Mouse (Mus musculus) limb, embryonic 11.5 days (tissue): ENCODE data around the gene Bid. TPM values are rescaled to one million over a fixed set of nuclear protein-coding genes. Genes with fewer than 3 reads are reported as not detected.
"Not testable (repeated sequence)": the region's sequence is repeated elsewhere in the genome, so short reads cannot be mapped to it uniquely, and the experiment has no call there.

Experiments
- ATAC-seq: fragments of 200-750 bp; cut with Nextera tagmentation; 2 replicates; pipeline ENCODE4 v1.8.0; 2017; ENCODE audit warnings: low read depth; ENCODE audit not compliant: insufficient number of reproducible peaks, low FRiP score, low TSS enrichment
- DNase-seq: peaks from one replicate; pipeline ENCODE4 v3.0.0-alpha.2; 2015; ENCODE audit warnings: low spot score
- H3K27ac ChIP-seq: fragments of 300-500 bp; sonication (generic); replicated peaks from 2 replicates; pipeline ENCODE4 v1.5.1; 2014; ENCODE audit warnings: low read depth, mild to moderate bottlenecking, low read length
- H3K27me3 ChIP-seq: fragments of 300-500 bp; sonication (generic); 2 replicates; pipeline ENCODE4 v1.6.1; 2014; ENCODE audit warnings: mild to moderate bottlenecking, low read length, mixed read lengths; ENCODE audit not compliant: control insufficient read depth, insufficient read depth
- H3K36me3 ChIP-seq: fragments of 300-500 bp; sonication (generic); 2 replicates; pipeline ENCODE4 v1.6.1; 2014; ENCODE audit warnings: mild to moderate bottlenecking, low read length, moderate library complexity, mixed read lengths; ENCODE audit not compliant: control insufficient read depth, insufficient read depth
- H3K4me1 ChIP-seq: fragments of 300-500 bp; sonication (generic); 2 replicates; pipeline ENCODE4 v1.6.1; 2014; ENCODE audit warnings: low read length, mixed read lengths; ENCODE audit not compliant: control insufficient read depth, insufficient read depth
- H3K4me2 ChIP-seq: fragments of 300-500 bp; sonication (generic); 2 replicates; pipeline ENCODE4 v1.6.1; 2014; ENCODE audit warnings: low read depth, mild to moderate bottlenecking, moderate library complexity; ENCODE audit not compliant: severe bottlenecking
- H3K4me3 ChIP-seq: fragments of 300-500 bp; sonication (generic); 2 replicates; pipeline ENCODE4 v1.5.1; 2014; ENCODE audit warnings: low read depth, low read length
- H3K9ac ChIP-seq: fragments of 300-500 bp; sonication (generic); 2 replicates; pipeline ENCODE4 v1.6.1; 2014; ENCODE audit warnings: mild to moderate bottlenecking, low read length
- H3K9me3 ChIP-seq: fragments of 300-500 bp; sonication (generic); 2 replicates; pipeline ENCODE4 v1.6.1; 2016; ENCODE audit warnings: low read length; ENCODE audit not compliant: control insufficient read depth
- WGBS: fragments of 180-500 bp; shearing (Covaris S2); extraction: QIAGEN DNeasy Blood & Tissue Kit; methylation state at CpG from one replicate; pipeline ENCODE4 v1.1.7; 2014; 5-methylcytosine and 5-hydroxymethylcytosine counted together
- polyA plus RNA-seq: library from polyadenylated mRNA; unstranded; fragments of >200 nt; fragmentation: Nextera tagmentation; extraction: Ambion mirVana; gene quantifications from 2 replicates; pipeline ENCODE4 v1.2.1, GENCODE M21; 2014

The Bid gene
- polyA plus RNA-seq, 1 experiment from 2014 or later = 17.0 TPM

DNA sequence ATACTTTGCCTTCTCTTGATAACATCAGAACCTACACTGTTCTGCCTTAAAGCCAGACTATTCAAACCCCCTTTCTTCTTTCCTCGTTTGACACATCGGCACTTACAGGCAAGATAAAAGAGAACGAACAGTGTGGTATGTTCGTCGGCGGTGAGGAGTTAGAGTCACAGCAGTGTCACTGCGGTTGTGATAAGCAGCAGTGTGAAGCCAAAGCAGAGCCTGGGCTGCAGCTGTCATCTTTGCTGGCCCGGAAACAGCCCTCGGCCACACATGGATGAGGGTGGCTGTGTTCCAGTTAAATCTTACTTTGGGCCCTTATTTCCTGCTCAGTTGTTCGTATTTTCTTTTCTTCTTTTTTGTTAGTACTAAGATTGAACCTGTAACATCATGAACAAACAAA lies 62.2 kb downstream of the Bid start:
- Histone ChIP-seq H3K4me3 (no peak overlapping the region), H3K9me3 (no peaks in the 10 kb centered on the region), H3K4me2 (no peak overlapping the region), H3K9ac (no peak overlapping the region), H3K27ac (no peak overlapping the region), H3K36me3 (peaks cover 6% of the 10 kb centered on the region), H3K27me3 (no peaks in the 10 kb centered on the region), H3K4me1 (no peaks in the 10 kb centered on the region)
- DNase-seq (no peak), ATAC-seq (no peak)
- 81% methylated on average over 10 of the region's 10 CpGs for WGBS

DNA sequence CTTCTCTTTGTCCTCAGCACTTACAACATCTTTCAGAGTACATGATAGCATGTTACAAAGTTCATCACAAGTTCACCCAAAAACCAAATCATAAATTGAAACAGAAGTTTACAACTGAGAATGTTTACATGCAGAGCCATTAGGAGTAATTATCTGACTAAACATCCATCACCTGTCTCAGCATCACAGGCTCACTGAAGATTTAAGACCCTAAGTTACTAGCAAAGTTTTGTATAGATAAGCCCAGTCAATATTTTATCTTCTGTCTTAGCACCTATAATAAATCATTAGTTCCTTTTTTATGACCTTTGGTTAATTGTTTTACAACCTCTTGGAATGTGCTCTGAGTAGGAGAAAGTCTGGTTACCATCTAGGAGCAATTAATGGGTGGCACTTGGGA lies 65.9 kb downstream of the Bid start:
- DNase-seq, H3K4me1 ChIP-seq, H3K36me3 ChIP-seq, H3K9me3 ChIP-seq, H3K9ac ChIP-seq, H3K27me3 ChIP-seq, ATAC-seq, H3K4me2 ChIP-seq, H3K27ac ChIP-seq, H3K4me3 ChIP-seq: not testable (repeated sequence)

Other genes with a start within 250 kb of the Bid start
- 0.25 and 0.26 TPM in 2 replicates for gene Slc25a18, start 143.3 kb downstream of the Bid start, polyA plus RNA-seq
- 112 and 118 TPM in 2 replicates for gene Atp6v1e1, start 94.1 kb downstream of the Bid start, polyA plus RNA-seq
- 35.2 and 40.9 TPM in 2 replicates for gene Bcl2l13, start 80.6 kb downstream of the Bid start, polyA plus RNA-seq
- gene Mical3, start 214.1 kb upstream of the Bid start, polyA plus RNA-seq = 12.2 and 13.7 TPM in 2 replicates